Mouse (Mus musculus) midbrain, embryonic 14.5 days (tissue): ENCODE data around the gene C1s1. TPM values are rescaled to one million over a fixed set of nuclear protein-coding genes. Genes with fewer than 3 reads are reported as not detected.
A peak's percentile ranks its signal among the peaks of the same experiment; 100 is the strongest.
"Not testable (repeated sequence)": the region's sequence is repeated elsewhere in the genome, so short reads cannot be mapped to it uniquely, and the experiment has no call there.

Experiments
- ATAC-seq: fragments of 200-750 bp; cut with Nextera tagmentation; 2 replicates; pipeline ENCODE4 v1.8.0; 2017; ENCODE audit warnings: moderate number of reproducible peaks, moderate library complexity; ENCODE audit not compliant: low FRiP score, low TSS enrichment
- DNase-seq: peaks from one replicate; pipeline ENCODE4 v3.0.0-alpha.2; 2015
- H3K27ac ChIP-seq: fragments of 300-500 bp; sonication (generic); replicated peaks from 2 replicates; pipeline ENCODE4 v1.5.1; 2014; ENCODE audit warnings: mild to moderate bottlenecking, low read depth, low read length, moderate library complexity
- H3K27me3 ChIP-seq: fragments of 300-500 bp; sonication (generic); 2 replicates; pipeline ENCODE4 v1.6.1; 2014; ENCODE audit warnings: low read length, control low read depth, mixed read lengths; ENCODE audit not compliant: control insufficient read depth, insufficient read depth
- H3K36me3 ChIP-seq: fragments of 300-500 bp; sonication (generic); 2 replicates; pipeline ENCODE4 v1.6.1; 2014; ENCODE audit warnings: low read length, control low read depth; ENCODE audit not compliant: control insufficient read depth, insufficient read depth
- H3K4me1 ChIP-seq: fragments of 300-500 bp; sonication (generic); 2 replicates; pipeline ENCODE4 v1.6.1; 2014; ENCODE audit warnings: mild to moderate bottlenecking, antibody characterized with exemption, low read length, control low read depth; ENCODE audit not compliant: control insufficient read depth, insufficient read depth
- H3K4me2 ChIP-seq: fragments of 300-500 bp; sonication (generic); 2 replicates; pipeline ENCODE4 v1.6.1; 2014; ENCODE audit warnings: mild to moderate bottlenecking, low read length, moderate library complexity
- H3K4me3 ChIP-seq: fragments of 300-500 bp; sonication (generic); replicated peaks from 2 replicates; pipeline ENCODE4 v1.5.1; 2014; ENCODE audit warnings: low read depth, low read length
- H3K9ac ChIP-seq: fragments of 300-500 bp; sonication (generic); replicated peaks from 2 replicates; pipeline ENCODE4 v1.6.1; 2014; ENCODE audit warnings: mild to moderate bottlenecking, low read length, moderate library complexity
- H3K9me3 ChIP-seq: fragments of 300-500 bp; sonication (generic); 2 replicates; pipeline ENCODE4 v1.6.1; 2016; ENCODE audit warnings: low read length, control low read depth, mixed read lengths; ENCODE audit not compliant: control insufficient read depth
- WGBS: fragments of 180-500 bp; shearing (Covaris S2); extraction: QIAGEN DNeasy Blood & Tissue Kit; methylation state at CpG from one replicate; pipeline ENCODE4 v1.1.7; 2014; 5-methylcytosine and 5-hydroxymethylcytosine counted together
- polyA plus RNA-seq: library from polyadenylated mRNA; unstranded; fragments of >200 nt; fragmentation: Nextera tagmentation; extraction: Ambion mirVana; gene quantifications from 2 replicates; pipeline ENCODE4 v1.2.1, GENCODE M21; 2014

C1s1 gene
- polyA plus RNA-seq, 1 experiment from 2014 or later, result 0.28 TPM

GRCm38 (mm10) chr6:124488952-124489351 is 53.2 kb downstream of the C1s1 start:
- Histone ChIP-seq H3K36me3 (no peaks in the 10 kb centered on the region), H3K4me3 (no peak overlapping the region), H3K4me1 (no peaks in the 10 kb centered on the region), H3K9me3 (no peaks in the 10 kb centered on the region), H3K27me3 (no peaks in the 10 kb centered on the region), H3K4me2 (no peak overlapping the region), H3K27ac (no peak overlapping the region), H3K9ac (no peak overlapping the region)
- DNase-seq (no peak), ATAC-seq (no peak)
- 84% methylated on average over 4 of the region's 4 CpGs for WGBS

- H3K36me3 ChIP-seq, result no peaks in the 10 kb centered on the region
- ATAC-seq, result no peak
- H3K27me3 ChIP-seq, result no peaks in the 10 kb centered on the region
- no peak overlapping the region for H3K4me3 ChIP-seq
- no peak overlapping the region for H3K27ac ChIP-seq
- no peak overlapping the region for H3K4me2 ChIP-seq
- no peaks in the 10 kb centered on the region for H3K4me1 ChIP-seq
- H3K9me3 ChIP-seq, result no peaks in the 10 kb centered on the region
- 63% methylated on average over 2 of the region's 2 CpGs for WGBS
- DNase-seq, result no peak
- H3K9ac ChIP-seq, result no peak overlapping the region
Observed at GRCm38 (mm10) chr6:124487509-124487908, 54.6 kb downstream of the C1s1 start.

GRCm38 (mm10) chr6:124485414-124486144 is 56.6 kb downstream of the C1s1 start:
- H3K4me2 ChIP-seq, result peak overlapping the region; percentile 31
- H3K36me3 ChIP-seq, result no peaks in the 10 kb centered on the region
- H3K27ac ChIP-seq, result no peak overlapping the region
- WGBS, result 29% methylated on average over 21 of the region's 21 CpGs
- H3K27me3 ChIP-seq, result no peaks in the 10 kb centered on the region
- peak overlapping the region; percentile 5 for H3K4me3 ChIP-seq
- peak; percentile 83 for DNase-seq
- peak; percentile 91 for ATAC-seq
- H3K9ac ChIP-seq, result no peak overlapping the region; the same call in 1 of the 2 replicates
- no peaks in the 10 kb centered on the region for H3K4me1 ChIP-seq
- no peaks in the 10 kb centered on the region for H3K9me3 ChIP-seq

GRCm38 (mm10) chr6:124484851-124485250 is 57.3 kb downstream of the C1s1 start:
- Histone ChIP-seq H3K9me3 (no peaks in the 10 kb centered on the region), H3K4me2 (peak overlapping the region; percentile 31; the same call in 1 of the 2 replicates), H3K27ac (no peak overlapping the region), H3K4me3 (no peak overlapping the region), H3K36me3 (no peaks in the 10 kb centered on the region), H3K4me1 (no peaks in the 10 kb centered on the region), H3K9ac (no peak overlapping the region), H3K27me3 (no peaks in the 10 kb centered on the region)
- DNase-seq (no peak), ATAC-seq (no peak)
- 84% methylated on average over 7 of the region's 7 CpGs for WGBS

DNA sequence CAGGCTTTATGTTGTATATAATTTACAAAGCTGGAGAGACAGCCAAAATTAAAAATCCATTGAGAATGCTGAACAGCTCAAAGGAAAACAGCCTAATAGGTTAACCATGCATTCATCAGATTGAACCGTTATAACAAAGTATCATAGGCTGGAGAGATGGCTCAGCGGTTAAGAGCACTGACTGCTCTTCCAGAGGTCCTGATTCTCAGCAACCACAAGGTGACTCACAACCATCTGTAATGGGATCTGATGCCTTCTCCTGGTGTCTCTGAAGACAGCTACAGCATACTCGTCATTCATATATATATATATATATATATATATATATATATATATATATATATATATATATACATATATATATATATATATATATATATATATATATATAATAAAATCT is 58.3 kb downstream of the C1s1 start:
- H3K4me1 ChIP-seq, H3K9ac ChIP-seq, H3K4me2 ChIP-seq, H3K27ac ChIP-seq, H3K36me3 ChIP-seq, H3K4me3 ChIP-seq, DNase-seq, ATAC-seq, H3K27me3 ChIP-seq, H3K9me3 ChIP-seq: not testable (repeated sequence)
- 91% methylated on average over 3 of the region's 3 CpGs for WGBS

DNA sequence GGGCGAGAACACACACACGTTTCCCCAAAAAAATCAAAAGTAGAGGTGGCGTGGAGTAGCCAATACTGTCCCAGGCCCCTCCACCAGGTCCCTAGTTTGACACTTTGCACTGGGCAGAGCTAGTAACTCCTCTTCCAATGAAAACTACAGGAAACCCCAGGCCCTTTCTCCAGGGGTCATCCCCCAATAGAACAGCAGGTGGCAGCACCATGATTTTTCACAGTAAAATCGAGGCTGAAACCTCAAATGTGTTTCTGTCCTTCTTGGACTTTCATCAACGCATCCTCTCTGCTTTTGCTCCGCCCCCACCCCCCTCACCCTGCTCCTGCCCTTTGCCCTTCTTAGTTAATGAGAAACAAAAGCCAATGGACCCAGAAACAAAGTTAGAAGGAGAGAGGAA is 60.6 kb downstream of the C1s1 start:
- Histone ChIP-seq H3K4me1 (no peaks in the 10 kb centered on the region), H3K4me3 (no peak overlapping the region), H3K9me3 (no peaks in the 10 kb centered on the region), H3K27me3 (no peaks in the 10 kb centered on the region), H3K4me2 (no peak overlapping the region), H3K9ac (no peak overlapping the region), H3K36me3 (no peaks in the 10 kb centered on the region), H3K27ac (no peak overlapping the region)
- 30% methylated on average over 6 of the region's 6 CpGs for WGBS
- peak; percentile 75 for DNase-seq
- no peak; the same call in 1 of the 2 replicates for ATAC-seq

Other genes starting within 250 kb of the C1s1 start
- gene Cd163, start 237.7 kb downstream of the C1s1 start, polyA plus RNA-seq, result 0.04 and 0.24 TPM in 2 replicates
- gene Pex5, start 127.3 kb downstream of the C1s1 start, polyA plus RNA-seq, result 63.8 and 66.2 TPM in 2 replicates
- gene Clstn3, start 77.6 kb downstream of the C1s1 start, polyA plus RNA-seq, result 78.0 and 105 TPM in 2 replicates
- 0.09 and 0.27 TPM in 2 replicates for gene C1rl, start 49.2 kb downstream of the C1s1 start, polyA plus RNA-seq
- gene C1ra, start 30.0 kb downstream of the C1s1 start, polyA plus RNA-seq, result 0.12 TPM in 1 of 2 replicates, not detected in the other
- not detected in 2 replicates for gene C1rb, start 27.9 kb upstream of the C1s1 start, polyA plus RNA-seq
- gene C1s2, start 93.7 kb upstream of the C1s1 start, polyA plus RNA-seq, result 0.08 TPM in 2 replicates
- 31.9 and 34.6 TPM in 2 replicates for gene Lpcat3, start 120.7 kb upstream of the C1s1 start, polyA plus RNA-seq
- 111 and 120 TPM in 2 replicates for gene Emg1, start 169.8 kb upstream of the C1s1 start, polyA plus RNA-seq
- 249 and 250 TPM in 2 replicates for gene Phb2, start 170.0 kb upstream of the C1s1 start, polyA plus RNA-seq
- gene Ptpn6, start 196.4 kb upstream of the C1s1 start, polyA plus RNA-seq, result 2.1 and 5.6 TPM in 2 replicates
- 689 and 844 TPM in 2 replicates for gene Grcc10, start 199.0 kb upstream of the C1s1 start, polyA plus RNA-seq
- not detected in 2 replicates for gene Gm45234, start 213.7 kb upstream of the C1s1 start, polyA plus RNA-seq
- gene Atn1, start 214.2 kb upstream of the C1s1 start, polyA plus RNA-seq, result 24.4 and 32.3 TPM in 2 replicates
- 64.3 and 83.3 TPM in 2 replicates for gene Eno2, start 227.3 kb upstream of the C1s1 start, polyA plus RNA-seq
- gene Lrrc23, start 237.4 kb upstream of the C1s1 start, polyA plus RNA-seq, result 1.4 and 3.2 TPM in 2 replicates